Mouse (Mus musculus) CD8-positive naive resting alpha-beta T cell, adult 2 months (primary cell): ENCODE data around the gene Foxj2.

Experiments
- DNase-seq, 2 experiments: peaks; one replicate each; pipeline ENCODE4 v3.0.0; 2022; ENCODE audit warnings: low read depth in 2 of 2, low spot score in 2 of 2

Gene Foxj2

DNA sequence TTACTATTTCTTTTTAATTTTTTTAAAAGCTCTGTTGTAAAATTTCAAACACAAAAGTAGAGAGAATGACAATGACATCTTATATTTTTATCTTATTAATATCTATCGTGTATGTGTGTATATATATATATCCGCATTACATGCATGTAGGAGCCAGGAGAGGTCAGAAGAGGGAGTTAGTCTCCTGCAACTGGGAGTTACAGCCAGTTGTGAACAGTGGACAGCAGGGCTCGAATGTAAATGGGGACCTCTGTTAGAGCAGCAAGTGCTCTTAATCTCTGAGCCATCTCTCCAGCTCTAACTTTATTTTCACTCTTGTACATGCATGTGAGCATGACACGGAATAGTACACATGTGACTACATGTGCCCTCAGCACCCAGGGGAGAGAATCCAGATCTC, 7.0 kb upstream of the Foxj2 start:
- no peak for DNase-seq

DNA sequence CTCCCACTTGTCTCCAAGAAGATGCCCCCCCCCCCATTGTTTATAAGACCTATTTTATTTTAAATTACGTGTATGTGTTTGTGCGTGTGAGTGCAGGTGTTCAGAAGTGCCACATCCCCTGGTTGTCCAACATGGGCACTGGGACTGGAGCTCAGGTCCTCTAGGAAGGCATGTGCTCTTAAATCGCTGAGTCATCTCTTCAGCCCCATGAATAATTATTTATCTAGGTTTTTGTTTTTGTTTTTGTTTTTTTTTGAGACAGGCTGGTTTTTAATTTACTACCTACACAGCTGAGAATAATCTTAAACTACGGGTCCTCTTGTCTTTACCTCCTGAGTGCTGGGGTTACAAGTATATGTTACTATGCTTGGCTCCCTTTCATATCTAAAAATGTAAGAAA, 6.1 kb upstream of the Foxj2 start:
- DNase-seq: no peak

DNA sequence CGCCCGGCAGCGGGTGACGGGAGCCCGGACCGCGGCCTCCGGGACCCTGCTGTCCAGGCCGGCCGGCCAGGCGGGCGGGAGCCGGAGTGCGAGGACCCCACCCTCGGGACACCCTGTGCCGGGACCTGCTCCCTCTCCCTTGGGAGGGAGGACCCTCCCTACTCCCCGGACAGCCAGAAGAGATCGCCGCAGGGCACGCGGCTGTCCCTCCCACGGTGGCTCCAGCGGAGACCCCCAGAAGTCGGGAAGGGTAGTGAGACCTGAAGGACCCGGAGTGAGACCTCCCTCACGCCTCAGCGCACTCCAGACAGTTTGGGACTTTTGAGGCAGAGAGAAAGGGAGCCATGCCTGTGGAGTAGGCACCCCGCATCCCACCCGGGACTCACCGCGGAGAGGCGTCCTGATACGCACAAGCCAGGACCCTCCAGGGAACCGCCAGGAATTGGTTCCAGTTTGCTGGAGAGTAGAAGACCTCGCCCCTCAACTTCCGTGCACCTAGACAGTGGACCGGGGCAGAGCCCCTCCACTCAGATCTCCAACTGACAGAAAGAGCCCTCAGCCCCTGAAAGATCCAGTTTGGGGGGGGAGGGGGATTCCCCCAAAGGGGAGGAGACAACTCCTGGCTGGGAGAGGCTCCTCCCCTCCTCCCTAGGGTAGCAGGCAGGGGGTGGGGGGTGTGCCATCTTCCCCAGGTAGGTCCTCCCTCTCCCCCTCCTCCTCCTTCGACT, 521 bp downstream of the Foxj2 start:
- DNase-seq: peak in 1 of 2 experiments; percentile 18

DNA sequence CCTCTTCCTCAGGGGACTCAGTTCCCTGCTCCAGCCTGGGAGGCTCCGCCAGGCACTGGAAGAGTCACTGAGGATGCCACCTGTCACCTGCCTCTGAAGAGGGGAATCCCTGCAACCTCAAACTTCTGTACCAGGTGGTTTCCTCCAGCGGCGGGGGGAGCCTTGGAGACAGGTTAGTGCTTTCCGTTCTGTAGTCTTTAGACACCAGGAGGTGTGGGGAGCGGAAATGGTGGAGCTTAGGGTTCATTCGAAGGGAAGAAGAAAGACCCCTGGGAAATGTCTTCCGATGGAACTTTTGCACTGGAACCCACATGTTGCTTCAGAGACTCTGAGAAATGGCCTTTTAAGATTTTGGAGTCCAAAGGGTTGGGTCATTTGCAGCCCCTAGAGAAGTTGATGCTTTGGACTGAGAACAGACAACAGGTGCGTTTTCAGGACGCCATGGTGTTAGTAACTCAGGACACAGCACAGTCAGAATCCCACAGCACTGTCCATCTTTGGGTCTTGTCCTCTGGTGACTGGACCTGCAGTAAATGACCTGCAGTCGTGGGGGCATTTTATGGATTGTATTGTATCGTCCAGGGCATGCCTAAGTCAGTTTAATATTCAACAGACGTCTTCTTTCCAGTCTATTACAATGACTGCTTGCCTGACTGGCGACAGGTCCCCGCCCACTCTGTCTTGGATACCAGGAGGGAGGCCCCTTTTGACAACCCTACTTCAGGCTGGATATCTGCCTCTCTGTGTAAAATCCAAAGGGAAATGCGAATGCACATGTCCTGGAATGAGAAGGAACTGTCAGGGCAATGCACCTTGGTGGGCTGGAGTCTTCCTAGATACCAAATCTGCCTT, 1.3 kb downstream of the Foxj2 start:
- peak; percentile 72 to 74 for DNase-seq

DNA sequence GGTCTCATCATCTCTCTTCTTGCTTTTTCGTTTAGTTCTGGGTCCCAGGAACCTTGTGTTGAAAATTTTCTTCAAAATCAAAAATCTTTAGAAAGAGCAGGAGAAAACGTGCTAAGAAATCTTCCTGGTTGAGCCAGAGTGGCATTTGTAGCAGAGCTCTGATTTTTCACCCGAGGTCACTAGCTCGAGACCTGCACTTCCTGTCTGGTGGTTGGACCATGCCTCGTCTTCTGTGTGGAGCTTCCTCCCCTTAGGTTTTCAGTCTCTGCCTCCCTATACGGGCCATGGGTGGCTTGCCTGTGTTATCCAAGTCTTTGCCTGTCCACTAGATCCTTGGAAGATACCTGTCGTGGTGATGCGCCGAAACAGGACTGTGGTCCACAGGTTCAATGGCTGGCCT, 2.1 kb downstream of the Foxj2 start:
- DNase-seq: no peak

DNA sequence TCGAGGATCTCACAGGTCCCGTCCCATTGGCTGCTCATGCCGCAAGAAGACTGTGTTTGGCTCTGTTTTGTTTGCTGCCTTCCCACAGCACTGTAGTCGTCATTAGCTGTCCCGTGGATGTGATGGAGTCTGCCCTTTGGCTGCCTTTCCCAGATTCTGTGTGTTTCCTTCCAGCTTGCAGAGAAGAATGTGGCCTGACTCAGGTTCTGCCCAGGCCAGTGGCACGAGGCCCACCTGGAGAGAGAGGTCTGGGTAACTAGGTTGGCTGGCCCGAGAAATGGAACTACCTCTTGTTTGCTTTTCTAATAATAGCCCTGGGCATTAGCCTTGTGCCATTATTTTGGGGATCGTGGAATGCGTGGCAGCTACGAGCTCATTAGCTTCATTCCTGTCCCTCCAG, 4.4 kb downstream of the Foxj2 start:
- DNase-seq: no peak

DNA sequence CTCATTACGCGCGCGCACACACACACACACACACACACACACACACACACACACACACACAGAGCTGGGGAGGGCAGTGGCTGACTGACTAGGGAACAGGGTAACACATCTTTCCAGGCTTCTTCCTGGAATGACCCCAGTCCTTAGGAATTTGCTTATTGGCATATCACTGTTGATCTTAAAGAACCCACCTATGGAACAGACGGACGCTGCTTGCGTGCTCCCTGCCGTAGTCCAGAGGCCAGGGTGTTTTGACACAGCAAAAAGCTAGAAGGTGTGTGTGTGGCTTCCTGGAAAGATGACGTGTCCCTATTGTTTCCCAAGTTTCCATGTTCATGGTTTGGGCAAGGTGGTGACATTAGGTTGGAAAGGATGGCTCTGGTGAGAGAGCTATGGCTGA, 5.5 kb downstream of the Foxj2 start:
- DNase-seq: no peak

DNA sequence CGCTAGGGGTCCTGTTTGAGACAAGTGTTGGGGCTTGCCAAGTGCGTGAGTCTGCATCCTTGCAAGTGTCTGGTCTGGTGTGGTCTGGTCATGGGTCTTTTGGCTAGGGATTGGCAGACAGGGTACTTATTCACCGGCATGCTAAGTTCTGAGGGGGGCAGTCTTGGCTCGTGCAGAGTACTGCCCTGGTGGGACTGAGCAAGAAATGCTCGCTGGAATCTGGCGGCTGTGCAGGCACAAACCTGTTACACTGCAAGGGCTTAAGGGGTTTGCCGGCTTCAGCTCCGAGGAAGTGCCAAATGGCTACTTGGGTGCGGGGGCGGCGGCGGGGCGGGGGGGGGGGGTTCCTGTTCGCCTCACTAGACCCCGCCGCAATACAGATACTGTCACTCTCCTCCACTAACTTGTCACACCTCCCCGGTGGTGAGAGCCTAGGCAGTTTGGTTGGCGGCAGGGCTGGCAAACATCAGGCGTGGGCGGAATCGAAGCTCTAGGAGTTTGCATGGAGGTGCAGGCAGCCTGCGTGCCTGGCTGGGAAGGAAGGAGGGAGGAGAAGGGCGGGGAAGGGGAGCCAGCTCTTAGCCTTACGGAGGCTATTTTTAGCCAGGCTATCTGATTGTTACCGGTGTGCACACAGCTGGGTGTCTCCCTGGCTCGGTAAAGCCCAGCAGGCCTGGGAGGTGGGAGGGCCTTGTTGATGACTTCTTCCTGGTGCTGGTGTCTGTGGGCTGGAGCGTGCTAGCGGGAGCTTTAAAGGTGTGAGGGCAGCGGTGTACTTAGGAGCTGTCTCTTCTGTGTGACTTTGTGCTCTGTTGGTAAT, 6.4 kb downstream of the Foxj2 start:
- peak; percentile 34 to 63 for DNase-seq

DNA sequence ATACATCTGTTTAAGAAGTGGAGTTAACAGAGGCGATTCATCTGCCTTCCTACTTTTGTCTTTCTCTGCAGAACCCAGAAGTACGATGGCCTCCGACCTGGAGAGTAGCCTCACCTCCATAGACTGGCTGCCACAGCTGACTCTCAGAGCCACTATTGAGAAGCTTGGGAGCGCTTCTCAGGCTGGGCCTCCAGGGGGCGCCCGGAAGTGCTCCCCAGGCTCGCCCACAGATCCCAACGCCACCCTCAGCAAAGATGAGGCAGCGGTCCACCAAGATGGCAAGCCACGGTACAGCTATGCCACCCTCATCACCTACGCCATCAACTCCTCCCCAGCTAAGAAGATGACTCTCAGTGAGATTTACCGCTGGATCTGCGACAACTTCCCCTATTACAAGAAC, 8.4 kb downstream of the Foxj2 start:
- DNase-seq: peak; percentile 31 to 47

DNA sequence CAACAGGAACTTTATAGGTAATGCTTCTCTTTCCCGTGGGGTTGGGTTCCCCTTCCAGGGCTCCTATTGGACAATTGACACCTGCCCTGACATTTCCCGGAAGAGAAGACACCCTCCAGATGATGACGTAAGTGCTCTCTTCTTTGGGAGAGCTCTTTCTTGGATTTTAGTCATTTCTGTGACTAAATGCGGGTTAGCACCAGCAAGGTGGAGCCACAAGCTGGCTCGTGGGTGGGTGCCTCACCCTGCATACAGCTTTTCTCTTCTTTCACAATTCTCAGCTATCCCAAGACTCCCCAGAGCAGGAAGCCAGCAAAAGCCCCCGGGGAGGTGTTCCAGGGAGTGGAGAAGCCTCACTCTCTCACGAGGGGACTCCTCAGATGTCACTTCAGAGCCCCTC, 13.2 kb downstream of the Foxj2 start:
- DNase-seq: no peak

DNA sequence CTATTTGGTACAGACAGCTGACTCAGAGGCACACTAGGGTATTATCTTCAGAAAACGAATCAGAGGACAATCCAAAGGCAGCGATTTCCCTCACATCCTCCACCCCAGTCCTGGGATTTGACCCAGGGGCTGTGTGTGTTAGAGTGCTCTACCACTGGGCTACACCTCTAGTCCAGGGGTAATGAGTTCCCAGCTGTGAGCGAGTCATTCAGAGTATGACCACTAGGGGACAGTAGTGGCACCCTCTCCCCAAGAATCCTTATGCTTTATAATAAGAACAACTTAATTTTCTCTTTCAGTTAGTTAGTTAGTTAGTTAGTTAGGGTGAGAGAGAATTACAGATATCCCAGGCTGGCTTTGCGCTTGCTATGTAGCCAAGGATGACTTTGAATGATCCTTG, 14.7 kb downstream of the Foxj2 start:
- DNase-seq: peak; percentile 56 to 67

DNA sequence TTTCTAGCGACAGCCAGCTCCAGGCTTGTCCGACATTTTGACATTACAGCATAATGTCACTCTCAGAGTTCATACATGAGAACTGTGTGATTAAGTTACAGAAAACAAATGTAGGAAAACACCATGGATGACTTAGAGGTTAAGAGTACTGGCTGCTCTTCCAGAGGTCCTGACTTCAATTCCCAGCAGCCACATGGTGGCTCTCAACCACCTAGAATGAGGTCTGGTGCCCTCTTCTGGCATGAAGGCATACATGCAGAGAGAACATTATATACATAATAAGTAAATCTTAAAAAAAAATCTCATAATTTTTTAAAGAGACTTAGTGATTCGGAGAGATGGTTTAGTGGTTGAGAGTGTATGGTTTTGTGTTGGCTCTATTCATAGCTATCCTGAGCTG, 17.3 kb downstream of the Foxj2 start:
- DNase-seq: no peak

DNA sequence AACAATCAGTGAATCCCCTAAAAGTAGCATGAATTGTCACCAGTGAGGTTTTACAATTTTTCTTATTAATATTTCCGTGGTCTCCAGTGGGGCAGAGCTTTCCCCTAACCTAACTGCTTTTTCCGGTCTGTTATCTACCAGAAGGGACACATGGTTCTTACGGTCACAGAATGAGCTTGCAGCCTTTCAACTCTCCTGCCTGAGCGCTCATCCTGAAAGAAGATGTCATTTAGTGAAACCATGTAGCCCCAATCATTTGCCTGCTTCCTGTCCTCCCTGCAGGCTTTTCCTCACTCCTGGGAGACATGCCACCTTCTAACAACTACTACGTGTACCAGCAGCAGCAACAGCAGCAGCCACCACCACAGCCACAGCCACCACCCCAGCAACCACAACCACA, 17.8 kb downstream of the Foxj2 start:
- DNase-seq: no peak

DNA sequence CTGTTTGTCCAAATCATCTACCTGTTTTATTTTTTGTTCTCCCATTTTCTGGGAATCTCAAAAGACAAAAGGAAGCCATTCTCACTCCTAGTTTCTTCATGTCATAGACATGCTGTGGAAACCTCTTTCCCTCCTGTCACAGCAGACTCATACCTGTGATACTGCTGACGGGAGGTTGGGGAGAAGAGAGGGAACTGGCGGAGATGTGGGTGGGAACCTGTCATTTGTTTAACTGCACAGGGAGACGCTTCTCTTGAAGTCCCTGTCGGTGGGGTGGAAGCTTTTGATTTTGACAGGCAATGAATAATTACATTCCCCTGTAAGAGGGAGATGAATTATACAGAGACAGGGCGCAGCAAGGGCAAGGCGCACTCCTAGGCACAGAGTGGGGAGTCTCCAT, 24.0 kb downstream of the Foxj2 start:
- no peak for DNase-seq

DNA sequence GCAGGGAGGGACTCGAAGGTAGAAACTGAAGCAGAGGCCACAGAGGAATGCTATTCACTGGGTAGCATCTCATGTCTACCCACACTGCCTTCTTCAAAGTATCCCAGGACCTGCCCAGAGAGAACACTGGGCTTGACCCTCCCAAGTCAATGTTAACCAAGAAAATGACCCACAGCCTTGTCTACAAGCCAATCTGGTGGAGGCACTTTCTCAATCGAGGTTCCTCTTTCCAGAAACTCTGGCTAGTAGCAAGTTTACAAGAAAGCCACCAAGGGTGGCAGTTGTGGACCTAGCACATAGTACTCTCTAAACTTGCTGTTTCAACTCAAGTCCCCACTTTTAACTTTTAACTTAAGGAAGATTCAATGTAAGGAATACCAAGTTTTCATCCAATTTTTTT, 33.0 kb downstream of the Foxj2 start:
- DNase-seq: no peak

DNA sequence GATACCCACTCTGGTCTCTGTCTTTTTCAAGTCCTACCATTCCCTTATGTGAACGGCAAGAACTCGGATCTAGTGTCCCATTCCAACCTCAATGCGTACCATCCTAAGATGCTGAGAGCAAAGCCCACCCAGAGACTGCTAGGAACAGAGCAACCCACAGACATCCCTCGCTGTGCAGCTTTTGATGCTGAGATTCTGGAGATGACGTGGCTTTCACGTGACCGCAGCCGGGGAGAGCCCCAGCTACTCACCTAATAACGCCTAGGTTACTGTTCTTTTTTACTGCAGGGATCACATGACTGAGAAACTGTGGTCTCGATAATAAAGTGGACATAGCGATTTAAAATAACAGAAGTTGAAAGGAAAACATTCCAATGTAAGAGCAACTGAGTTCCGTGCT, 34.8 kb downstream of the Foxj2 start:
- DNase-seq: no peak

DNA sequence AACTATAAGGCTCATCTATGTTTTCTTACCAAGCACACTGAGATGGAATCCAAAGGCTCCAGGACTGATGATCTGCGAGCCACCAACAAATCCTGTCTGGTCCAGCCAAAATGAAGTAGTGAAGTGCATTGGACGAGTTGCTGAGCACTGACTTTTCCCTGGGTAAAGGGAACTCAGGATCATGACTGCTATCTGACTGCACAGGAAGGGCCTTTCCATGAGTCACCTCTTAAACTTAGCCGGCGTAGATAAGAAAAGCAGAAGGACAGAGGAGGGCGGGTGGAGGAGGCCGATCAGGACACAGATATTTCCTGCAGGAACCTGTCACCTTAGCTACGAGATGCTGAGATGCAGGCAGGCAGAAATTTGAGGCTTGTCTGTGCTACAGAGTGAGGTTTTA, 36.2 kb downstream of the Foxj2 start, which contains the start of gene C3ar1:
Gene C3ar1 (minus strand): TSS at position 207 of the 400 bp plus-strand sequence.
- DNase-seq: no peak

DNA sequence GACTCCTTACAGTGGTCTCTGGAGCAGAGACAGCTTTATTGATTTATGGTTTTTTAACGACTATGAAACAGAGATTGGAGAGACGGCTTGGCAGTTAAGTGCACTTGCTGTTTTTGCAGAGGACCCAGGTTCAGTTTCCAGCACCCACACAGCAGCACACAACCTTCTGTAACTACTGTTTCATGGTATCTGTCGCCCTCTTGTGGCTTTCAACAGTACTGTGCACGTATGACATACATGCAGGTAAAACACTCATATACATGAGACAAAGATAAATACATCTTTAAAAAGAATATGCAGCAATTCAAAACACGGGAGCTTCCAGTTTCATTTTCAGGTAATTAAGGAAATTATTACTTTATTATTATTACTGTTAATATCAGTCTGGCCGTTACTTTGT, 42.7 kb downstream of the Foxj2 start:
- no peak for DNase-seq

DNA sequence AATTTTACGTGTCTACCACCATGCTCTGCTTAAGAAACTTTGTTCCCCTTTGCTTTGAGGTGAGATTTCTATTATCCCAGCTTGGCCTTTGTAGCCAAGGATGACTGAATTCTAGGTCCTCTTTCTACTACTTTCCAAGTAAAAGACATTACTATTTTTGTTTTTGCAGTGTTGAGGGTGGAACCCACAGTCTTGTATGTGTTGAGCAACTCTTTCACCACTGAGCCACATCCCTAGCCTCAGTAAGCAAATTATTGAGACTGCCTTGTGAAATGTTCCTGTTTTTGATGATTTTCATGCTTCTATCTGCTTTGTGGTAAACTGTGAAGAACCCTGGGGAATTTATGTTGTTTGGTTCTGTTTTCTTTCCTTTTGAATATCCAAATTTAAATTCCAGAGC, 43.2 kb downstream of the Foxj2 start:
- DNase-seq: no peak

DNA sequence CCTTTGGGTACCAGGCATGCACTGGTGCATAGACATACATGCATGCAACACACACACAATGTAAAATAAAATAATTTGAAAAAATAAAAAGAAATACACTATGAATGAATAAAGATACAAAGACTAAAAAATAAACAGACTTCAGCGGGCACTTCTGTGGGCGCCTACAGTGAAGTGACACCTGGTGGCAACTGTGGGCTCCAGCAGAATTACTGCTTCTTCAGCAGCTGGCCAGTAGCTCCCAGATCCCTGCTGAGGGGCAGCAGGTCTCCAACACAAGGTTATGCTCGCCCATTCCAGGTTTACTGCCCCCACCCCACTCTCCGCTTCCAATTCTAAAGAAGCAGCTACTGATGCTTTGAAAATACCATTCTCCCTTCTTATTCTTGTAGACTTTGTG, 48.2 kb downstream of the Foxj2 start:
- DNase-seq: no peak

DNA sequence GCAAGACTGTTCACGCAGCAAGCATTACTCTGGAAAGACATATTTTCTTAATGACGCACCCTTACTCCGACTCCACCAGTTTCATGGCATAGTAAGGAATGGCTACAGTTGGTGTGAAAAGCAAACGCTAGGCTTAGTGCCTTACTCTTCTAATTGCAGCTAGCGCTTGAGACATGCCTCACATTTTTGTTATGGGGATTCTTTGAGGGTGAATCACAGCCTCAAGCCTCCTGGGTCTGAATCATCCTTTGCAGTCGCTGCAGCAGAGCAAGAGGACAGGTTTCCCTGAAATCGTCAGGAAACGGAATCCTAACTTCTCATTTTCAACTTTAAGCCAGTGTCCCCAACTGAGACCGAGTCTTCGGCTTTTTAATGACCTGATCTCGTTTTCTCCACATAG, 50.1 kb downstream of the Foxj2 start:
- DNase-seq: no peak

DNA sequence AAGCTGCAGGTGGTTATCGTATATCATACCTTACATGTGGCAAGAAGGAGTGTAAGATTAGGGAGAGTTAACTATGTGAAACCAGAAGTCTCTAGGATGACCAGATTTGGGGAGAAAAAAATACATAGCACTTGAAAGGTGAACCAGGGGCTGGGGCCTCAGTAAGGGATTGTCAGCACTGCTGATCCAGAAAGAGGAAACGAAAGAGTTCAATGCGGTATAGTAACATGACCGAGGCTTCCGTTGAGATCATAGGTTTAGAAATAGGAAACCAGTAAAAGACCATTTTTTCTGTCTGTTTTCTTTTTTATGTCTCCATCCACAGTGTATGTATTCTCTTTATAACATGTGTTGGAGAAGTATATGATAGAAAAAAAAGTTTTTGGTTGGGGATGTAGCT, 53.1 kb downstream of the Foxj2 start:
- DNase-seq: peak; percentile 24 to 32
